Mouse (Mus musculus) embryonic fibroblast, embryonic 13.5 days (primary cell): ENCODE results near the gene Fahd2a. TPM values are rescaled to one million over a fixed set of nuclear protein-coding genes. Genes with fewer than 3 reads are reported as not detected.
A peak's percentile ranks its signal among the peaks of the same experiment; 100 is the strongest.

ENCODE experiments used
- H3K27ac ChIP-seq: 2 replicates; pipeline ENCODE4 v1.5.1; 2012; ENCODE audit warnings: low read length, control low read depth, inconsistent platforms; ENCODE audit not compliant: insufficient read depth
- H3K4me1 ChIP-seq: 2 replicates; pipeline ENCODE4 v1.6.1; 2011; ENCODE audit warnings: low read length; ENCODE audit not compliant: control insufficient read depth, insufficient read depth
- H3K4me3 ChIP-seq: 2 replicates; pipeline ENCODE4 v1.5.1; 2011; ENCODE audit warnings: mild to moderate bottlenecking, control low read depth, low read length; ENCODE audit not compliant: insufficient read depth
- CTCF ChIP-seq: IDR thresholded peaks from 2 replicates; pipeline ENCODE4 v1.5.1; 2011; ENCODE audit warnings: mild to moderate bottlenecking, control low read depth, low read length, moderate library complexity, borderline replicate concordance; ENCODE audit not compliant: insufficient read depth
- POLR2A ChIP-seq: IDR thresholded peaks from 2 replicates; pipeline ENCODE4 v1.6.1; 2011; ENCODE audit warnings: low read depth, mild to moderate bottlenecking, control low read depth, low read length, moderate library complexity
- polyA plus RNA-seq: library from polyadenylated mRNA; stranded (reverse); fragments of >200 nt; gene quantifications from 2 replicates; pipeline ENCODE4 v1.2.4, GENCODE M21; 2011; ENCODE audit warnings: low read depth; ENCODE audit not compliant: missing spikeins, insufficient read length

The Fahd2a gene
- polyA plus RNA-seq, 1 experiment = 12.3 TPM

DNA sequence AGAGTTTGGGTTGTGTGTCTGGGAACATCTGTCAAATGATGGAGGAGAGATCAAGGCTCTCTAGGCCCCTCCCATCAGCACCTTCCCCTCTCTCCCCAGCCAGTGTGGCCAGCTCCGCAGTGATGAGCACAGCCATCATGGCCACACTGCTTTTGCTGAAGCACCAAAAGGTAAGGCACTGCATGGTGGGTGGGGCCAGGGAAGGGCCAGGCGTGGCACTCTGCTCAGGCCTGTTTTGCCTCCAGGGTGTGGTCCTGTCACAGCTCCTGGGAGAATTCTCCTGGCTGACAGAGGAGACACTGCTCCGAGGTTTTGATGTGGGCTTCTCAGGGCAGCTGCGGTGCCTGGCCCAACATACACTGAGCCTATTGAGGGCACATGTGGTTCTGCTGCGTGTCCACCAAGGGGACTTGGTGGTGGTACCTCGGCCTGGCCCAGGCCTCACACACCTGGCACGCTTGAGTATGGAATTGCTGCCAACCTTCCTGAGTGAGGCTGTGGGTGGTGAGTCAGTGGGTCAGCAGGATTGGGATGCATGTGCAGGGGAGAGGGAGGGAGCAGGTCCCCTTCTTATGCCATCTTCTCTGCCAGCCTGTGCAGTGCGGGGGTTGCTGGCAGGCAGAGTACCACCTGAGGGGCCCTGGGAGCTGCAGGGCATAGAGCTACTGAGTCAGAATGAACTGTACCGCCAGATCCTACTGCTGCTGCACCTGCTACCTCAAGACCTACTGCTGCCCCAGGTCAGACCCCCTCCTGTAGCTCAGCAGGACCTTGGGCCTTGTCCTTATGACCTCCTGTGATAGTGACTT lies 10.7 kb downstream of the Fahd2a start:
- no peaks in the 10 kb centered on the region for H3K4me1 ChIP-seq
- no peak overlapping the region for H3K4me3 ChIP-seq
- no peak overlapping the region for H3K27ac ChIP-seq
- TF ChIP-seq POLR2A = no peak
- TF ChIP-seq CTCF = no peak

DNA sequence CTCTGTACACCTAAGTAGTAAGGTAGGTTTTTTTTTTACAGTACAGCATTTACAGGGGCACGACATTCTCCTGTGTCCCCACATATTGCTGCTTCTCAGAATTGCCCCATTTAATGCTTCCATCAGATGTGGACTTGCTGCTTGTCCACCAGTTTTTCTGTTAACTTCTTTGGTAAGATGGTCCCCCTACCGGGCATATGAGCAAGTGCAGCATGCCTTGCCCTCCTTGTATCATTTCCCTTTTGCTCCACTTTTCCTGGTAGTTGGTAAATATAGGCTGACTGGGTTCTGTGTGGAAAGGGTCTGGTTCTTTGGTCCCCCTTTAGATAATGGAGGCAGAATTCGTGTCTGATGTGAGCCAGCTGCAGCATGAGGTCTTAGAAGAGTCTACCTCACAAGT lies 14.1 kb downstream of the Fahd2a start:
- no peak overlapping the region for H3K27ac ChIP-seq
- TF ChIP-seq CTCF (peak; percentile 24; the same call in 1 of the 2 replicates), POLR2A (no peak)
- H3K4me3 ChIP-seq = no peak overlapping the region
- H3K4me1 ChIP-seq = no peaks in the 10 kb centered on the region

DNA sequence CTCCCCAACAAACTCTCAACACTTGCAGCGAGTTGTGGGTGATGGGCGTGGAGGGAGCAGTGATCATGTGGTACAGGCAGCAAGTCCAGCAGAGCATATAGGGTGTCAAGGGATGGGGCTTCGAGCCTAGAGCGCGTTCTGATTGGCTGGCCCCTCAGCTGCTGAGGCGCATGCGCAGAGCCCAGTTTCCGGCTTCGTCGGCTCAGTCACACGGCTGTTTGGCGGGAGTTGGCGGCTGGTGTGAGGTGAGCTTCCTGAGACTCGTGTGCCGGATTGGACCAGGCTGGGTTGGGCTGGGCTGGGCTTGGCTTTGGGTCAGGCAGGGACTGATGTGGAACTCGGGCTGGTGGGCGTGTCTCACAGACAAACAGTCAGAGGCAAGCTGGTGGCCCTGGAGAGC lies 19.4 kb downstream of the Fahd2a start, which contains the start of gene Gpat2:
Gpat2 (plus strand) TSS at position 223 of the 400 bp plus-strand sequence.
- H3K4me3 ChIP-seq = no peak within 1 kb of the TSS
- H3K27ac ChIP-seq = no peak within 1 kb of the TSS
- TF ChIP-seq POLR2A (no peak), CTCF (no peak)
- no peaks in the 10 kb centered on the region for H3K4me1 ChIP-seq

DNA sequence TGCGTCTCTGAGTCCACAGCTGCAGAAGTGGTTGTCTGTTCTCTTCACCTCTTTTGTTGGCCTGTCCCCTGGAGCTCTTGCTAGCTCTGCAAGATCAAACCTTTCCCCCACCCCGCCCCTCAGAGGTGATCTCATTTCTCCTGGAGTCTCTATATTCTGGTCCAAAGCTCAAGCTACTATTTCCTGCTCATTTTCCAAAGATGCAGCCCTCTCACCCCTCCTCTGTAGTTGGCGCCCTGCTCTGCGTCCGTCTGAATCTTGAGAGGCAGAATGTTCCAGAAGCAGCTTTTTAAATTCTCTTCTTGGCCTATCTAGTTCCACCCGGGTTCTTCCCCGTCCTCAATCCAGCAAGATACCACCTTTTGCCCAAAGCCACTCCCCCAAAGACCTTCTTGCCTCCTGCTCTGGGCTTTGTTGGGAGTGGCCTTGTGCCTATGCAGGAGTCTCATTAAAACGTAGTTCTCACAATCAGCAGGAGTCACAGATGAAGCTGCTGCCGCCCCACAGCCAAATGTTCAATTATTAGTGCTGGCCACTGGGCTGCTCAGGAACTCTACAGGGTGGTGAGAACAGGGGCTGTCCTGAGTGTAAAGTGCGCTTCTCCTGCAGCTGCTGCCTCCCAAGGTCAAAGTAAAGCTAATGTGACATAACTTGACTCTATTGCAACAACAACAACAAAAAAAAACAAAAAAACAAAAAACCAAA lies 25.9 kb downstream of the Fahd2a start:
- TF ChIP-seq CTCF (no peak), POLR2A (no peak)
- Histone ChIP-seq H3K27ac (no peak overlapping the region), H3K4me3 (no peak overlapping the region), H3K4me1 (no peaks in the 10 kb centered on the region)

DNA sequence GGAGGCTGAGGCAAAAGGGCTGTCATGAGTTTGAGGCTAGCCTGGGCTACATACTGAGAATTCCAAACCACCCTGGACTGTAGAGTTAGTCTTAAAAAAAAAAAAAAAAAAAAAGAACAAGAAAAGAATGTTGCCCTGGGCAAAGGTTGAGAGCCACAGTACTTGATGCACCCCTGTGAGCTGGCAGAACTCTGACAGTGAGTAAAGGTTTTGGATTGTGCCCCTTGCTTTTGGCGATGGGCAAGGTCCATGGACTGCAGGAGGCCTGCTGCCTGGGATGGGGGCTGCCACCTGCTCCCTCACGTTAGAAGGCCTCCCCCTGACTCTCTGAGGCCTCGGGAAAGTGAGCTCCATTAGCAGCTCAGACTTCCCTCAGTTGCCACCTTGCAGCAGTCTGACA lies 27.7 kb downstream of the Fahd2a start:
- no peaks in the 10 kb centered on the region for H3K4me1 ChIP-seq
- no peak overlapping the region for H3K4me3 ChIP-seq
- TF ChIP-seq CTCF (no peak), POLR2A (no peak)
- no peak overlapping the region for H3K27ac ChIP-seq

DNA sequence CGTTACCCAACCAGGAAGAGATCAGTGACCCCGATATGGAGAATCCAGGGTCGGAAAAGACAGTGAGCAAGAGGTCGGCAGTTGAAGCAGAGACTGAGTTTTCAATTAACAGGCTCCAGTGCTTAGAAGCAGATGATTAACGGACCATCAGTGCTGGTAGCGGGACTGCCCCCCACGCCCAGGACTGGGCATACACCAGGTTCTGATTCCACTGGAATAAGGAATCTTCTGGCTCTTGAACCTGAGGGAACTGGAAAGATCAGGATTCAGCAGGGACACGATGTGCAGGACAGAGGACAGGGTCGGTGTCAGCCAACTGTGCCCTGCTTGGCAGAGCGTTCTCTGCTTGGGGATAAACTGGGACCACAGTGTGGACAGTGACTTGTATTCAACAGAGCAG lies 28.6 kb downstream of the Fahd2a start:
- H3K27ac ChIP-seq = no peak overlapping the region
- no peak overlapping the region for H3K4me3 ChIP-seq
- no peak for TF ChIP-seq POLR2A
- TF ChIP-seq CTCF = no peak
- H3K4me1 ChIP-seq = no peaks in the 10 kb centered on the region

DNA sequence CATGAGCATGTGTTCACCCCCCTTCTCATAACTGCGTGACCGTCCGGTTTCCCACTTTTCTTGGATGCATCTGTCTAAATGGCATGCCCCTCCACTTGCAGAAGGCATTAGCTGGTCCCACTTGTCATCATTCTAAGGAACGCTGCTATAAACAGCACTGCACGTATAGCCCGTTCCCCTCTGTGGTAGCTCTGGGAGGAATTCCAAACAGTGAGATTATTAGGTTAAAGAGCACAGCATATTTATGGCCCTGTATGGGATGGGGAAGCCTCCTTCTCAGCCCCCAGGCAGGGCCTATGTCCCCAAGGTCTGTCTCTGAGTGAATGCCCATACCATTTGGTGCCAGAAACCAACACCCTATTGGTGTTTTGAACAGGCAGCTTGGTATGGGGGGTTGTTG lies 33.2 kb downstream of the Fahd2a start:
- H3K4me3 ChIP-seq = no peak overlapping the region
- TF ChIP-seq POLR2A (no peak), CTCF (no peak)
- H3K27ac ChIP-seq = no peak overlapping the region
- no peaks in the 10 kb centered on the region for H3K4me1 ChIP-seq

DNA sequence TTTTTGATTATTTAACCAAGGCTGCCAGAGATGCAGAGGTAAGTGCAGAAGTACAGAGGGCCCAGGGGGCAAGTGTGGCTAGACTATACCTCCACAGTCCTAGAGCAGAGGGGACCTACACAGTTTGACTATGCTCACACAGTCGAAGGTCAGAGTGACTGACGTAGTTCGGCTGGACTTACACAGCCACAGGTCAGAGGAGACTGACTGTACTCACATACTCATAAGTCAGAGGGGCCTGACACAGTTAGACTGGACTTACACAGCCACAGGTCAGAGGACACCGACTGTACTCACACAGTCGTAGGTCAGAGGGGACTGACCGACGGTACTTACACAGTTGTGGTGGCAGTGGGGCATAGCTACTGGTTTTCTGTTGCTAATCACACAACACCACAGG lies 45.6 kb downstream of the Fahd2a start:
- no peak for TF ChIP-seq POLR2A
- no peak for TF ChIP-seq CTCF
- H3K4me1 ChIP-seq = no peaks in the 10 kb centered on the region
- no peak overlapping the region for H3K27ac ChIP-seq
- H3K4me3 ChIP-seq = no peak overlapping the region

DNA sequence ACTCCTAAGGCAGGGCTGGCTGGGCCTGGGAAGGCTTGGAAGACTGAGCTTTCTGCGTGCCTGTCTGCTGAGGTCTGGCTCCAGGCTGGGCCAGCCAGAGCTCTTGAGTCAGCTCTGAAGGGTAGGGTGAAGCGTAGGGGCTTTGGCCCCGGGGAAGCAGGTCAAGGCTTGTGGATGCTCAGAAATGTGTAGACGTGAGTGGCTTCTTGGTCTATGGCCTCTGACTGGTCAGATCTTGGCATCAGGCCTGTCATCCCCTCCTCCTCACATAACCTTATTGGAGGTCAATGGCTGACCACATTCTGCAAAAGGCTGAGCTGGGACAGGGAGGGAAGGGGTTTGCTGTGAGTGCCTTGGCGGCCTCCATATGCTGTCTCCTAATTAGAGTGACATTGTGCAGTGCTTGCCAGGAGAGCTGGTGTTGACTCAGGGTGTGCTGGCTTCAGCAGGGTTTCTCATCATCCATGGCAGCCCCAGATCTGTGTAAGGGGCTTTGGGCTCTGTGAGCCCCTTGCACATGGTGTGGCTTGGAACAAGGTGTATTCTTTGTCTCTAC lies 49.7 kb downstream of the Fahd2a start:
- H3K4me1 ChIP-seq = no peaks in the 10 kb centered on the region
- no peak for TF ChIP-seq POLR2A
- no peak for TF ChIP-seq CTCF
- H3K4me3 ChIP-seq = no peak overlapping the region
- H3K27ac ChIP-seq = no peak overlapping the region

DNA sequence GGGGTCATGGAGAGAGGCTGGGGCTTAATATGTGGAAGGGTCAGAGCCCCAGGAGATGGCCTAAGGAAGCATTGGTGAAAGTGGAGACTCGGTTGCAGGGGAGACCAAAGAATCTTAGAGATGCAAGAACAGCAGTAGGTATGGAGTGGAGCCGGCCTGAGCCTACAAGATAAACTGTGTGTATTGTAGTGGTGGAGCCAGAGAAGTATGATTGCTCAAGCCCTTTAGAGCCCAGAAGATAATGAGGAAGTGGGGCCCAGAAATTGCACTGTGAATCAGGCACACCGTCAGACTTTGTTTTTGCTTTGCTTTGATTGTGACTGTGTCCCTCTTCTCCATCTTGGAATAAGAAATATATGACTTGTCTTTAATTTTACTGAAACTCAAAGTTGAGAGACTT lies 53.0 kb downstream of the Fahd2a start:
- Histone ChIP-seq H3K4me3 (no peak overlapping the region), H3K4me1 (no peaks in the 10 kb centered on the region), H3K27ac (no peak overlapping the region)
- TF ChIP-seq POLR2A = no peak
- no peak for TF ChIP-seq CTCF
